Mouse (Mus musculus) neural tube, embryonic 11.5 days (tissue): ENCODE measurements at regions not wholly inside any gene's neighbourhood (a gene's known extent, or its start where the extent isn't known, plus 50 kb on each side); places are given as distances from the start of the nearest gene placed in this dataset.

ENCODE experiments used
- ATAC-seq: fragments of 200-750 bp; cut with Nextera tagmentation; 2 replicates; pipeline ENCODE4 v1.8.0; 2017; ENCODE audit warnings: moderate number of reproducible peaks, mild to moderate bottlenecking, moderate TSS enrichment, moderate library complexity; ENCODE audit not compliant: insufficient read depth, low FRiP score, low TSS enrichment
- DNase-seq: peaks from one replicate; pipeline ENCODE4 v3.0.0-alpha.2; 2015; ENCODE audit warnings: low spot score
- H3K27ac ChIP-seq: fragments of 300-500 bp; sonication (generic); 2 replicates; pipeline ENCODE4 v1.5.1; 2014; ENCODE audit warnings: low read depth, mild to moderate bottlenecking, low read length
- H3K27me3 ChIP-seq: fragments of 300-500 bp; sonication (generic); 2 replicates; pipeline ENCODE4 v1.6.1; 2014; ENCODE audit warnings: mild to moderate bottlenecking, low read length, mixed read lengths; ENCODE audit not compliant: control insufficient read depth, insufficient read depth
- H3K36me3 ChIP-seq: fragments of 300-500 bp; sonication (generic); 2 replicates; pipeline ENCODE4 v1.6.1; 2014; ENCODE audit warnings: mild to moderate bottlenecking, low read length, moderate library complexity, mixed read lengths; ENCODE audit not compliant: control insufficient read depth, insufficient read depth
- H3K4me1 ChIP-seq: fragments of 300-500 bp; sonication (generic); 2 replicates; pipeline ENCODE4 v1.6.1; 2014; ENCODE audit warnings: low read length, mixed read lengths; ENCODE audit not compliant: control insufficient read depth, insufficient read depth
- H3K4me2 ChIP-seq: fragments of 300-500 bp; sonication (generic); 2 replicates; pipeline ENCODE4 v1.6.1; 2014; ENCODE audit warnings: low read depth, mild to moderate bottlenecking, moderate library complexity
- H3K4me3 ChIP-seq: fragments of 300-500 bp; sonication (generic); 2 replicates; pipeline ENCODE4 v1.5.1; 2014; ENCODE audit warnings: low read depth, low read length
- H3K9ac ChIP-seq: fragments of 300-500 bp; sonication (generic); 2 replicates; pipeline ENCODE4 v1.6.1; 2014; ENCODE audit warnings: mild to moderate bottlenecking, low read length
- H3K9me3 ChIP-seq: fragments of 300-500 bp; sonication (generic); 2 replicates; pipeline ENCODE4 v1.6.1; 2016; ENCODE audit warnings: low read length; ENCODE audit not compliant: control insufficient read depth
- WGBS: fragments of 180-500 bp; shearing (Covaris S2); extraction: QIAGEN DNeasy Blood & Tissue Kit; methylation state at CpG from one replicate; pipeline ENCODE4 v1.1.7; 2014; 5-methylcytosine and 5-hydroxymethylcytosine counted together

GRCm38 (mm10) chr13:101849416-101849815 is 81.4 kb upstream of the Pik3r1 start:
- WGBS = 92% methylated on average over 6 of the region's 6 CpGs
- no peaks in the 10 kb centered on the region for H3K4me1 ChIP-seq
- H3K9me3 ChIP-seq = no peaks in the 10 kb centered on the region
- no peak overlapping the region for H3K27ac ChIP-seq
- no peak for DNase-seq
- no peak overlapping the region for H3K4me3 ChIP-seq
- no peak overlapping the region for H3K9ac ChIP-seq
- H3K36me3 ChIP-seq = no peaks in the 10 kb centered on the region
- H3K4me2 ChIP-seq = no peak overlapping the region
- ATAC-seq = no peak
- H3K27me3 ChIP-seq = no peaks in the 10 kb centered on the region

- H3K9me3 ChIP-seq = no peaks in the 10 kb centered on the region
- no peaks in the 10 kb centered on the region for H3K4me1 ChIP-seq
- no peaks in the 10 kb centered on the region for H3K36me3 ChIP-seq
- no peak overlapping the region for H3K4me3 ChIP-seq
- 81% methylated on average over 6 of the region's 6 CpGs for WGBS
- no peak for DNase-seq
- no peak for ATAC-seq
- H3K27ac ChIP-seq = no peak overlapping the region
- no peaks in the 10 kb centered on the region for H3K27me3 ChIP-seq
- no peak overlapping the region for H3K9ac ChIP-seq
- no peak overlapping the region for H3K4me2 ChIP-seq
Measured at GRCm38 (mm10) chr13:101851329-101851728, 83.3 kb upstream of the Pik3r1 start.

- 94% methylated on average over 5 of the region's 5 CpGs for WGBS
- Histone ChIP-seq H3K4me1 (no peaks in the 10 kb centered on the region), H3K27ac (no peak overlapping the region), H3K9me3 (no peaks in the 10 kb centered on the region), H3K27me3 (no peaks in the 10 kb centered on the region), H3K9ac (no peak overlapping the region), H3K36me3 (no peaks in the 10 kb centered on the region), H3K4me3 (no peak overlapping the region), H3K4me2 (no peak overlapping the region)
- DNase-seq (no peak), ATAC-seq (no peak)
Measured at GRCm38 (mm10) chr13:101852960-101853359, 84.9 kb upstream of the Pik3r1 start.

GRCm38 (mm10) chr13:101855141-101855540 is 87.1 kb upstream of the Pik3r1 start:
- H3K9me3 ChIP-seq = no peaks in the 10 kb centered on the region
- no peak for DNase-seq
- WGBS = 93% methylated on average over 9 of the region's 9 CpGs

GRCm38 (mm10) chr13:101860704-101861103 is 92.7 kb upstream of the Pik3r1 start:
- no peak overlapping the region for H3K27ac ChIP-seq
- ATAC-seq = no peak
- 92% methylated on average over 4 of the region's 4 CpGs for WGBS

More at GRCm38 (mm10) chr13:101855141-101855540, 87.1 kb upstream of the Pik3r1 start:
- Histone ChIP-seq H3K4me2 (no peak overlapping the region), H3K27ac (no peak overlapping the region), H3K9ac (no peak overlapping the region), H3K4me1 (no peaks in the 10 kb centered on the region), H3K27me3 (no peaks in the 10 kb centered on the region), H3K36me3 (no peaks in the 10 kb centered on the region), H3K4me3 (no peak overlapping the region)
- ATAC-seq = no peak

GRCm38 (mm10) chr13:101862011-101862410 is 94.0 kb upstream of the Pik3r1 start:
- H3K4me1 ChIP-seq = no peaks in the 10 kb centered on the region
- no peak overlapping the region for H3K27ac ChIP-seq
- no peaks in the 10 kb centered on the region for H3K9me3 ChIP-seq
- no peak overlapping the region for H3K4me2 ChIP-seq
- ATAC-seq (no peak), DNase-seq (no peak)
- no peaks in the 10 kb centered on the region for H3K36me3 ChIP-seq
- H3K27me3 ChIP-seq = no peaks in the 10 kb centered on the region
- 91% methylated on average over 13 of the region's 13 CpGs for WGBS
- no peak overlapping the region for H3K4me3 ChIP-seq
- H3K9ac ChIP-seq = no peak overlapping the region

More at GRCm38 (mm10) chr13:101860704-101861103, 92.7 kb upstream of the Pik3r1 start:
- no peak overlapping the region for H3K4me3 ChIP-seq
- no peaks in the 10 kb centered on the region for H3K9me3 ChIP-seq
- no peak for DNase-seq
- no peak overlapping the region for H3K9ac ChIP-seq
- H3K27me3 ChIP-seq = no peaks in the 10 kb centered on the region
- no peaks in the 10 kb centered on the region for H3K36me3 ChIP-seq
- no peak overlapping the region for H3K4me2 ChIP-seq
- no peaks in the 10 kb centered on the region for H3K4me1 ChIP-seq

GRCm38 (mm10) chr13:101863015-101863414 is 95.0 kb upstream of the Pik3r1 start:
- no peak for DNase-seq
- H3K4me1 ChIP-seq = no peaks in the 10 kb centered on the region
- no peak overlapping the region for H3K4me3 ChIP-seq
- H3K36me3 ChIP-seq = no peaks in the 10 kb centered on the region
- ATAC-seq = no peak
- 87% methylated on average over 7 of the region's 7 CpGs for WGBS
- H3K4me2 ChIP-seq = no peak overlapping the region
- no peaks in the 10 kb centered on the region for H3K9me3 ChIP-seq
- H3K27me3 ChIP-seq = no peaks in the 10 kb centered on the region
- no peak overlapping the region for H3K27ac ChIP-seq
- H3K9ac ChIP-seq = no peak overlapping the region

- no peaks in the 10 kb centered on the region for H3K27me3 ChIP-seq
- H3K4me2 ChIP-seq = no peak overlapping the region
- no peaks in the 10 kb centered on the region for H3K4me1 ChIP-seq
- no peak for DNase-seq
- H3K27ac ChIP-seq = no peak overlapping the region
- no peaks in the 10 kb centered on the region for H3K36me3 ChIP-seq
- ATAC-seq = no peak
- no peak overlapping the region for H3K9ac ChIP-seq
- H3K4me3 ChIP-seq = no peak overlapping the region
- WGBS = 77% methylated on average over 2 of the region's 2 CpGs
- no peaks in the 10 kb centered on the region for H3K9me3 ChIP-seq
Measured at GRCm38 (mm10) chr13:101863602-101864001, 95.6 kb upstream of the Pik3r1 start.

- ATAC-seq = no peak
- Histone ChIP-seq H3K4me3 (no peak overlapping the region), H3K36me3 (no peaks in the 10 kb centered on the region), H3K4me1 (no peaks in the 10 kb centered on the region), H3K27ac (no peak overlapping the region), H3K4me2 (no peak overlapping the region), H3K27me3 (no peaks in the 10 kb centered on the region), H3K9ac (no peak overlapping the region), H3K9me3 (no peaks in the 10 kb centered on the region)
- no peak for DNase-seq
- WGBS = 52% methylated on average over 4 of the region's 4 CpGs
Measured at GRCm38 (mm10) chr13:101866843-101867242, 98.8 kb upstream of the Pik3r1 start.
